Mouse (Mus musculus): Measurements from ENCODE around the gene Mymx. TPM values are rescaled to one million over a fixed set of nuclear protein-coding genes. Genes with fewer than 3 reads are reported as not detected.
A peak's percentile ranks its signal among the peaks of the same experiment; 100 is the strongest.

Gene Mymx
- total and polyA plus RNA-seq, 3 experiments: not detected

DNA sequence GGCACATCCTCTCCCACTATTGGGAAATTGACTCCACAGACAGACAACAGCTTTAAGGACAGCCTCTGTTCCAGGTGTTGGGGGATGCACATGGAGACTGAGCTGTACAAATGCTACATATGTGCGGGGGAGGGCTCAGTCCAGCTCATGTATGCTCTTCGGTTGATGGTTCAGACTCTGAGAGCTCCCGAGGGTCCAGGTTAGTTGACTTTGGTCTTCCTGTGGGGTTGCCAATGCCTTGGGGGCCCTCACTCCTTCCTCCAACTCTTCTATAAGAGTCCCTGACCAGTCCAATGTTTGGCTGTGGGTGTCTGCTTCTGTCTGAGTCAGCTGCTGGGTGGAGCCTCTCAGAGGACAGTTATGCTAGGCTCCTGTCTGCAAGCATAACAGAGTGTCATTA, 48.8 kb downstream of the Mymx start:
- no peak for TF ChIP-seq POLR2A (IDR thresholded peaks at IDR 0.05; ENCODE audit: low read depth, low read length)
- Histone ChIP-seq H3K27ac (ENCODE audit: insufficient read depth, low read depth) (no peak overlapping the region), H3K9ac (ENCODE audit: insufficient read depth, low read depth) (no peak overlapping the region), H3K4me3 (replicated peaks in 1 of 3; ENCODE audit: low read depth in 2 of 3, low read length in 2 of 3, poor library complexity in 1 of 3) (no peak overlapping the region), H3K79me2 (replicated peaks; ENCODE audit: control insufficient read depth, extremely low read depth, insufficient read depth, poor library complexity, severe bottlenecking) (peaks cover 21% of the 10 kb centered on the region), H3K4me2 (ENCODE audit: insufficient read depth, low read depth, poor library complexity, severe bottlenecking) (no peak overlapping the region), H3K4me1 (ENCODE audit: control insufficient read depth in 1 of 2, insufficient read depth in 2 of 2) (peaks cover 14 to 42% of the 10 kb centered on the region in 2 experiments), H3K36me3 (replicated peaks in 1 of 2; ENCODE audit: control insufficient read depth in 1 of 2, insufficient read depth in 1 of 2, low read length in 1 of 2) (peaks cover 4 to 16% of the 10 kb centered on the region in 2 experiments), H3K27me3 (replicated peaks) (no peaks in the 10 kb centered on the region), H3K9me3 (replicated peaks; ENCODE audit: low read length) (no peaks in the 10 kb centered on the region)
- in situ Hi-C loops (cut with MboI; ENCODE audit: low pct_ligation_motif_present, low pct_unique_long_range_greater_than_20kb, low sequenced_read_pairs) (loop anchor here (5.0 kb wide), 1 partner anchor 36 kb away; no protein-coding TSS in a partner anchor), dilution Hi-C loops (cut with MboI; ENCODE audit: extremely low pct_ligation_motif_present, extremely low pct_unique_long_range_greater_than_20kb, low sequenced_read_pairs) (no loop called here)
- no peak for DNase-seq (ENCODE audit: extremely low read depth)

DNA sequence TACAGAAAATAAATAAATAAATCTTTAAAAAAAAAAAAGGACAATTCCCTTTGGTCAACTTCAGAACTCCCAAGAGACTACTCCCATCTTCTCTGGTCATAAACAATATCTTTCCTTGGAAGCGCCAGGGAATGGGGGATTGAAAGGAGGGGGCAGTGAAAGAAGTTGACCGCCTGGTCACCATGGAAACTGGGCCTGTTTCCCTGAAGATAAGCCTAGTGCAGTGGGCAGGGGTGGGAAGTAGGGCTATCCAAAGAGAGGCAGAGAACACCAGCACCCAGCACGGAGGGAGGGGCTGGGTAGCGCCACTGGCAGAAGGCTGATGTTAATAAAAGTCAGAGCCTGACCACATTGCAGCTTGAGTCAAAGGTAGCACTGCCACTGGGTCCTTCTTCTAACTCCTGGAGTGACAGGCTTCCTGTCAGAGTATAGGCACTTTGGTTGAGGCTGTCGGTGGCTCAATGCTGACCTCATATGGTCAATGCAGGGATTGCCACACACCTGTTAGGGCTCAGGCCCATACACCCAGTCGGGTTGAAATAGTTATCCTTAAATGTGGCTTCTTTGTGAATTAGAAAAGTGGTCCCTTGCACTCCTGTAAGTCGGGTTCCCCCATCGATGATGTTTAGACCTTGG, 50.0 kb downstream of the Mymx start:
- no peak overlapping the region for H3K4me2 ChIP-seq (ENCODE audit: insufficient read depth, low read depth, poor library complexity, severe bottlenecking)
- peaks cover 13% of the 10 kb centered on the region for H3K79me2 ChIP-seq (replicated peaks; ENCODE audit: control insufficient read depth, extremely low read depth, insufficient read depth, poor library complexity, severe bottlenecking)
- peak; percentile 86 for DNase-seq (ENCODE audit: extremely low read depth)
- H3K4me3 ChIP-seq (replicated peaks in 1 of 3; ENCODE audit: low read depth in 2 of 3, low read length in 2 of 3, poor library complexity in 1 of 3): no peak overlapping the region
- peaks cover 14 to 42% of the 10 kb centered on the region in 2 experiments for H3K4me1 ChIP-seq (ENCODE audit: control insufficient read depth in 1 of 2, insufficient read depth in 2 of 2)
- peak overlapping the region; percentile 15; the same call in 1 of the 2 replicates for H3K27ac ChIP-seq (ENCODE audit: insufficient read depth, low read depth)
- in situ Hi-C loops (cut with MboI; ENCODE audit: low pct_ligation_motif_present, low pct_unique_long_range_greater_than_20kb, low sequenced_read_pairs): loop anchor here (5.0 kb wide), 1 partner anchor 35 kb away; no protein-coding TSS in a partner anchor
- dilution Hi-C loops (cut with MboI; ENCODE audit: extremely low pct_ligation_motif_present, extremely low pct_unique_long_range_greater_than_20kb, low sequenced_read_pairs): no loop called here
- no peak overlapping the region for H3K9ac ChIP-seq (ENCODE audit: insufficient read depth, low read depth)
- no peaks in the 10 kb centered on the region for H3K9me3 ChIP-seq (replicated peaks; ENCODE audit: low read length)
- H3K36me3 ChIP-seq (replicated peaks in 1 of 2; ENCODE audit: control insufficient read depth in 1 of 2, insufficient read depth in 1 of 2, low read length in 1 of 2): peaks cover 2 to 7% of the 10 kb centered on the region in 2 experiments
- no peaks in the 10 kb centered on the region for H3K27me3 ChIP-seq (replicated peaks)
- TF ChIP-seq E2F4 (IDR thresholded peaks at IDR 0.05; ENCODE audit: insufficient replicate concordance, low read depth, low read length) (no peak), BHLHE40 (IDR thresholded peaks at IDR 0.05; ENCODE audit: low read depth, low read length) (0 out of 2 replicates have a peak, but pooled peaks have one; percentile 14), HCFC1 (IDR thresholded peaks at IDR 0.05; ENCODE audit: low read depth, low read length) (no peak; the same call in 1 of the 2 replicates), JUN (IDR thresholded peaks at IDR 0.05; ENCODE audit: insufficient read depth, low read depth, low read length) (no peak), POLR2A (IDR thresholded peaks at IDR 0.05; ENCODE audit: low read depth, low read length) (no peak), UBTF (IDR thresholded peaks at IDR 0.05; ENCODE audit: low read depth, low read length) (no peak), USF1 (IDR thresholded peaks at IDR 0.05; ENCODE audit: low read depth, low read length) (no peak), CTCF (conservative IDR thresholded peaks at IDR 0.05 in 1 of 2, IDR thresholded peaks at IDR 0.05 in 1 of 2; ENCODE audit: low read depth in 2 of 2, low read length in 2 of 2) (peak; percentile 75 to 99), IRF4 (IDR thresholded peaks at IDR 0.05; ENCODE audit: low read depth, low read length) (peak; percentile 22; the same call in 1 of the 2 replicates), RCOR1 (conservative IDR thresholded peaks at IDR 0.05; ENCODE audit: low read depth, low read length) (no peak), MAFK (IDR thresholded peaks at IDR 0.05; ENCODE audit: insufficient replicate concordance, low read length) (no peak), ZKSCAN1 (IDR thresholded peaks at IDR 0.05; ENCODE audit: borderline replicate concordance, low read depth, low read length) (no peak), SMC3 (IDR thresholded peaks at IDR 0.05; ENCODE audit: low read depth, low read length) (peak; percentile 93), MYC (IDR thresholded peaks at IDR 0.05; ENCODE audit: low read depth, low read length) (peak; percentile 48; the same call in 1 of the 2 replicates), ZMIZ1 (IDR thresholded peaks at IDR 0.05; ENCODE audit: low read depth, low read length) (no peak), KAT2A (IDR thresholded peaks at IDR 0.05; ENCODE audit: insufficient replicate concordance, low read length) (no peak), MXI1 (IDR thresholded peaks at IDR 0.05; ENCODE audit: low read depth, low read length) (0 out of 2 replicates have a peak, but pooled peaks have one; percentile 57), PAX5 (IDR thresholded peaks at IDR 0.05; ENCODE audit: low read length) (no peak), ZC3H11A (IDR thresholded peaks at IDR 0.05; ENCODE audit: low read depth, low read length) (peak; percentile 76), JUND (conservative IDR thresholded peaks at IDR 0.05; ENCODE audit: low read depth, low read length) (no peak), GABPA (IDR thresholded peaks at IDR 0.05; ENCODE audit: insufficient replicate concordance, low read depth, low read length) (no peak), TCF12 (IDR thresholded peaks at IDR 0.05; ENCODE audit: low read depth, low read length) (peak; percentile 60; the same call in 1 of the 2 replicates), NRF1 (IDR thresholded peaks at IDR 0.05; ENCODE audit: low read depth, low read length) (no peak), NELFE (IDR thresholded peaks at IDR 0.05; ENCODE audit: low read depth, low read length) (peak; percentile 54; the same call in 1 of the 2 replicates), ZNF384 (IDR thresholded peaks at IDR 0.05; ENCODE audit: low read depth, low read length) (peak; percentile 10; the same call in 1 of the 2 replicates), SIN3A (IDR thresholded peaks at IDR 0.05; ENCODE audit: low read length) (peak; percentile 77), MAX (IDR thresholded peaks at IDR 0.05; ENCODE audit: low read length) (no peak), CHD2 (IDR thresholded peaks at IDR 0.05; ENCODE audit: low read length) (no peak), TBP (conservative IDR thresholded peaks at IDR 0.05; ENCODE audit: low read depth, low read length) (no peak), ELF1 (IDR thresholded peaks at IDR 0.05; ENCODE audit: low read depth, low read length) (peak; percentile 53), MAZ (IDR thresholded peaks at IDR 0.05; ENCODE audit: low read depth, low read length) (peak; percentile 56; the same call in 1 of the 2 replicates), EP300 (IDR thresholded peaks at IDR 0.05; ENCODE audit: low read length) (0 out of 2 replicates have a peak, but pooled peaks have one; percentile 10)

Data from CH12.LX (cell line).